Mouse (Mus musculus) adrenal gland, postnatal 36 days (tissue): ENCODE measurements around the gene Cryga. TPM values are rescaled to one million over a fixed set of nuclear protein-coding genes. Genes with fewer than 3 reads are reported as not detected.

ENCODE experiments used
- DNase-seq, 2 experiments: peaks; one replicate each; pipeline ENCODE4 v3.0.0; 2021; ENCODE audit warnings: mixed read lengths in 1 of 2
- long read RNA-seq, 2 experiments: library from polyadenylated mRNA; stranded (forward); transcript quantifications; one replicate each; pipeline ENCODE4 v2.0.0; 2021; ENCODE audit warnings: borderline sequencing depth in 2 of 2
- total RNA-seq, 2 experiments: library from RNA; stranded (reverse); gene quantifications; 2 replicates each; pipeline ENCODE4 v1.2.3; 2021

Cryga gene
- not detected for total RNA-seq
- long read RNA-seq, experiment 1: 0 reads
- long read RNA-seq, experiment 2: 0 reads

- no peak for DNase-seq
Measured at GRCm38 (mm10) chr1:65103273-65103672, at the start of gene Cryga. TSS of gene Cryga (minus strand) at chr1:65103373.

- no peak for DNase-seq
Measured at GRCm38 (mm10) chr1:65147971-65148370, 44.8 kb upstream of the Cryga start.

- DNase-seq: no peak
Measured at GRCm38 (mm10) chr1:65147326-65147725, 44.2 kb upstream of the Cryga start.

- no peak for DNase-seq
Measured at GRCm38 (mm10) chr1:65146601-65147000, 43.4 kb upstream of the Cryga start.

GRCm38 (mm10) chr1:65144783-65145182 is 41.6 kb upstream of the Cryga start:
- DNase-seq: no peak

GRCm38 (mm10) chr1:65137560-65137959 is 34.4 kb upstream of the Cryga start:
- DNase-seq: no peak

- DNase-seq: no peak
Measured at GRCm38 (mm10) chr1:65132833-65133232, 29.7 kb upstream of the Cryga start.

GRCm38 (mm10) chr1:65131671-65132070 is 28.5 kb upstream of the Cryga start:
- no peak for DNase-seq

GRCm38 (mm10) chr1:65130226-65130625 is 27.1 kb upstream of the Cryga start:
- no peak for DNase-seq

- no peak for DNase-seq
Measured at GRCm38 (mm10) chr1:65129634-65130180, 26.5 kb upstream of the Cryga start.

- no peak for DNase-seq
Measured at GRCm38 (mm10) chr1:65122574-65123372, 19.6 kb upstream of the Cryga start, which contains the start of gene D630023F18Rik. TSS of gene D630023F18Rik (minus strand) at chr1:65123214.

GRCm38 (mm10) chr1:65119438-65119837 is 16.3 kb upstream of the Cryga start, which contains the start of gene Gm28845:
TSS of gene Gm28845 (minus strand) at chr1:65119558.
- DNase-seq: no peak

GRCm38 (mm10) chr1:65118150-65118913 is 15.2 kb upstream of the Cryga start:
- DNase-seq: no peak

GRCm38 (mm10) chr1:65113536-65114172 is 10.5 kb upstream of the Cryga start:
- peak; percentile 27 to 42 for DNase-seq

GRCm38 (mm10) chr1:65112807-65113196 is 9.6 kb upstream of the Cryga start:
- peak; percentile 28 to 29 for DNase-seq

- DNase-seq: peak; percentile 78 to 87
Measured at GRCm38 (mm10) chr1:65112031-65112806, 9.0 kb upstream of the Cryga start.

- DNase-seq: no peak
Measured at GRCm38 (mm10) chr1:65109756-65110435, 6.7 kb upstream of the Cryga start.

- DNase-seq: no peak
Measured at GRCm38 (mm10) chr1:65109196-65109595, 6.0 kb upstream of the Cryga start.

- DNase-seq: no peak
Measured at GRCm38 (mm10) chr1:65107654-65108279, 4.6 kb upstream of the Cryga start.

- DNase-seq: no peak
Measured at GRCm38 (mm10) chr1:65096953-65097352, 6.2 kb downstream of the Cryga start.
